Mouse (Mus musculus) heart, postnatal 14 days (tissue): Measurements from ENCODE around the gene Dynlt1b. TPM values are rescaled to one million over a fixed set of nuclear protein-coding genes. Genes with fewer than 3 reads are reported as not detected.
"Not testable (repeated sequence)": the region's sequence is repeated elsewhere in the genome, so short reads cannot be mapped to it uniquely, and the experiment has no call there.

Experiments used
- DNase-seq, 2 experiments: peaks; one replicate each; pipeline ENCODE4 v3.0.0; 2021 to 2022
- intact Hi-C: fragments of 180-260 bp; cut with DNase I; formaldehyde crosslinking; loops from one replicate; pipeline ENCODE4 v1.15.1; 2025
- long read RNA-seq, 2 experiments: library from polyadenylated mRNA; stranded (forward); transcript quantifications; one replicate each; pipeline ENCODE4 v2.0.0; 2021
- total RNA-seq, 2 experiments: library from RNA; stranded (reverse); gene quantifications; 2 replicates each; pipeline ENCODE4 v1.2.3; 2021

Gene Dynlt1b
- 10 to 100 TPM; 71.8 to 79.0 TPM for total RNA-seq
- long read RNA-seq, experiment 1, transcript Dynlt1b-201 (5 exons, 771 nt) = major isoform, 9 of 15 reads
- long read RNA-seq, experiment 1, partial matches to known transcripts = 5 of 15 reads
- long read RNA-seq, experiment 1, other reads (novel, unspliced or antisense) = 1 of 15 reads
- long read RNA-seq, experiment 2, transcript Dynlt1b-201 (5 exons, 771 nt) = major isoform, 12 of 21 reads
- long read RNA-seq, experiment 2, partial matches to known transcripts = 8 of 21 reads
- long read RNA-seq, experiment 2, other reads (novel, unspliced or antisense) = 1 of 21 reads

DNA sequence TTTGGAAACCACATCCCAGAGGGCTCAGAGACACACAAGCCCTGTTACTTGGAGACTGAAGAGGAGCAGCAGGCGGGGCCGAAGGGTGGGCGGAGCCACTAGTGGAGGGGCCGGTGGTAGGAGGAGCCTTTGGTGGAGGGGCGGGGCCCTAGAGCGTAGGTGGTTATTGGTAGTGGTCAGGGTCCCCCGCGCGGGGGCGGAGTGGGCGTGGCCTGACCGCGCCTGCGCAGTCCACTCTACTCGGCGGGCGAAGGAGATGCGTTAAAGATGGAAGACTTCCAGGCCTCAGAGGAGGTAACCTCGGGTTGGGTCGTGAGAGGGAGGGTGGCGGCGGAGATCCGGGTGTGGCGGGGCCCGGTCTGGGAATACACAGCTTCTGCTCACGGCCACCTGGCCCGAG lies at the start of gene Dynlt1b:
Gene Dynlt1b, plus strand, starts transcription at position 168 of the 400 bp plus-strand sequence.
- intact Hi-C loops = not testable (repeated sequence)
- peak; percentile 100 for DNase-seq

DNA sequence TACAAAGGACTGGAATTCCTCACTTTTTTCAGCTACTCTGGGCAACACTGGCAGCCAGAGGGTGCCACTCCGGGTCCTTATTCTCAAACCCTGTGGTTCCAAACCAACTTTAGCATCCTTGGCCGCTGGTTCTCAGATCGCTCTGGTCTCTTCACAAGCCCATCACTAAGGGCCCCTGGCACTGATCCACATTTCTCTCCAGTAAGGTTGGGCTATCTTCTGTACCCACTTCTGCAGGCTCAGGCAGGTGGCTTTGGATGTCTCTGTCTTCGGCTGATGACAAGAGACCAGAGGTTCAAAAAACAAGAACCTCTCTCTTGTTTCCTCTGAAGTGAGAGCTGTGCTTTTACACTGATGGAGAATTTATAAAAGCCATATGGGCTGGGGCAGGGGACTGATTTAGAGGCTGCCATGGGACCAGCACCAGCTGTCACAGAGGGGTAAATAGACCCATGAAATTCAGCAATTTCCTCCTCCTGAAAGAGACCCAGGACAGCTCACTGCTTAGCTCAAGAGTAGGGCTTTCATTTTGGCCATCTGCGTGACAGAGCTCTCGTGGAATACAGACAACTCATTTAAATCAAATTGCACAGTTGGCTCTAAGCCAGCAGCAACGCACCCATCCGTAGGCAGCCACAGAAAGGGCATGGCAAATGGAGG lies 49.6 kb upstream of the Dynlt1b start:
- DNase-seq, intact Hi-C loops: not testable (repeated sequence)

DNA sequence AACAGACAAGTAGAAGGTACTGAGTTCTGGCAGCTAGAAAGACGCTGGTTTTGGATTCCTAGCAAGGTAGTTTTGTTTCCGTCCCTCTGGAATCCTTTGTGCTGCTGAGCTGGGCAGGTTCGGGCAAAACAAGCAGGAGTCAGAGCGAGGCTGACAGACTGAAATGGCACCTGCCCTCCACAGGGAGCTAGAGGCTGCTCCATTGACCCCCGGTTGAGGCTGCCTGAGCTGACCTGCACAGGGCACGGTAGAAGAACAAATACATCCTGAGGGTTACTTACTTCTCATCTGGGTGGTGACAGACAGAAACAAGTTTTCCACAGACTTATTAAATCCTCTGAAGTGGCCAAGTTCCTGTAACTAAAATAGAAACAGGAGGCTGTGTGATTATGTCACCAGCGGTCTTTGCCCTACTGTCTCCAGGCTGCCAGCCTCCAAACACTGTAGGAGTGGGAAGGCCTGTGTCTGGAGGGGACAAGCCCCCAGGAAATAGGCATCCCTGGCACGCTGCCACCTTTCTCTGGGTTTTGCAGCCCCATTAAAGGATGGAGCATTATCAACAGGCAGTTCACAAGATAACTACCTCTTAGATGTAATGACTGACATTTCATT lies 48.7 kb upstream of the Dynlt1b start:
- intact Hi-C loops, DNase-seq: not testable (repeated sequence)

DNA sequence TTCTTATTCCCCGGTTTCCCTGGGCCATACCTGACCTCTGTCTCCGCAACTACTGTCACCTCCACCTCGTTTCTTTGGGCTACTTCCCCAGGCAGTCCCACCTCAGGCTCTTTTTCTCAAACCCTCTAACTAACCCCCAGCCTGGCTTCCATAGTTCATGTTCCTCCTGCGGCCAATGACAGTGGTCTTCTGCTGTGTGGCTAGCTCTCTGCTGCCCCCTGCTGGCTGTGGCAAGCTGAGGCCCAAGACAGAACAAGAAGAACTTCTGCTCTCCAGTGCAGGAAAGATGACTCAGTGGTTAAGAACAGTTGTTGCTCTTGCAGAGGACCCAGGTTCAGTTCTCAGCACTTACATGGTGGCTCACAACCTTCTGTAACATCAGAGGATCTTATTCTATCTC lies 43.0 kb upstream of the Dynlt1b start:
- intact Hi-C loops, DNase-seq: not testable (repeated sequence)

DNA sequence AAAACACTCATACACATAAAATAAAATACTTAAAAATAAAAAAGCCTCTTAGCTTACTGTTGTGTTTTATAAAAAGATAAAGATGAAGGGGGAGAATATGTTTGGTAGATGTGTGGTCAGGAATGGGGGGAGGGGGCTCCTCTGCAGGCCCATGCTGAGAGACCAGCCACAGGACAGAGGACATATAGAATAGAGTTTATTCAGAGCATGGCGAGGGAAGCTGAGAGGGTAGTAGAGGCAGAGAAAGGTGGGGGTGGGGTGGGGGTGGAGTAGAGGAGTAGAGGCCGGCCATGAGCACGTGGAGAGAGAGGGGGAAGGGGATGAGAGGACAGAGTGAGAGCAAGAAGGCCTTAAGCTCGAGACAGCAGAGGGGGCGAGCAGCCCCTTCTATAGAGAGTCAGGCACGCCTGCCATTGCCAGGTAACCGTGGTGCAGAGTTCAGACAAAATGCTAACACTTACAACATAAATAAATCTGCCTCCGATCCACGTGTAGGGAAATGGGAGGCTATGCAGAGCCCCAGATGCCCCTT lies 42.5 kb upstream of the Dynlt1b start:
- DNase-seq, intact Hi-C loops: not testable (repeated sequence)

DNA sequence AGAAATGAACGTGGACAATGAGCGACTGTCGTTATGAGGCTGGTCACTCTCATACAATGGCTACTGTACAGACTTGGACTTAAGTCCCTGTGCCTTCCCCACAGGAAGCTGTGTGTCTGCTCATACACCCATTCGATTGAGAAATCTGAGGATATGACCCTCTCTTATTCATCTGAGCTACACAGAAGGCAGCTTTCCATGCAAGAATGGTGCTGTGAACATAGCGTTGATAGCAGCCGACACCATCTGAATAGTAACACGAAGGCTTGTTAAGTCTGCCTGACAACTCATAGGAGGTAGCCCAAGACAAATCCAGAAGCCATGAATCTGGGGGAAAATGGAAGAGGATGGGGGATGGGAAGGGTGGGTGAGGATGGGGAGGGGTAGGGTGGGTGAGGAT lies 40.4 kb upstream of the Dynlt1b start:
- DNase-seq, intact Hi-C loops: not testable (repeated sequence)

DNA sequence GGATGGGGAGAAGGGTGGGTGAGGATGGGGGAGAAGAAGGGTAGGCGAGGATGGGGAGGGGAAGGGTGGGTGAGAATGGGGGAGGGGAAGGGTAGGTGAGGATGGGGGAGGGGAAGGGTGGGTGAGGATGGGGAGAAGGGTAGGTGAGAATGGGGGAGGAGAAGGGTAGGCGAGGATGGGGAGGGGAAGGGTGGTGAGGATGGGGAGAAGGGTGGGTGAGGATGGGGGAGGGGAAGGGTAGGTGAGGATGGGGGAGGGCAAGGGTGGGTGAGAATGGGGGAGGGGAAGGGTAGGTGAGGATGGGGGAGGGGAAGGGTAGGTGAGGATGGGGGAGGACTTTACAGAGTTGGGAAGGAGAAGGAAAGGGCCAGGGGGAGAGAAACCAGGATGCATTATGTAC lies 39.2 kb upstream of the Dynlt1b start:
- DNase-seq, intact Hi-C loops: not testable (repeated sequence)

DNA sequence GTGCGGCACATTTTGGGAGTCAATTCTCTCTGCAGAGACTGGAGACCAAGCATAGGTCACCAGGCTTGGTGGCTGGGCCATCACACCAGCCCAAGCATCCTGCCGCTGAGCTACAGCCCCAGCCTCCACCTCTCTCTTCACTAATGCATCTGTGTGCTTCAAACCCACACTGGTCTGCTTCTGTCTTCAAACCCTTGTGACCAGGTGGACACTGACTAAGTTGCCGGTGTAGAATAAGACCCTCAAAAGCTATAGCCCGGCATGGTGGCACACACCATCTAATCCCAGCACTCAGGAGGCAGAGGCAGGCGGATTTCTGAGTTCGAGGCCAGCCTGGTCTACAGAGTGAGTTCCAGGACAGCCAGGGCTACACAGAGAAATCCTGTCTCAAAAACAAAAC lies 38.2 kb upstream of the Dynlt1b start:
- intact Hi-C loops, DNase-seq: not testable (repeated sequence)

DNA sequence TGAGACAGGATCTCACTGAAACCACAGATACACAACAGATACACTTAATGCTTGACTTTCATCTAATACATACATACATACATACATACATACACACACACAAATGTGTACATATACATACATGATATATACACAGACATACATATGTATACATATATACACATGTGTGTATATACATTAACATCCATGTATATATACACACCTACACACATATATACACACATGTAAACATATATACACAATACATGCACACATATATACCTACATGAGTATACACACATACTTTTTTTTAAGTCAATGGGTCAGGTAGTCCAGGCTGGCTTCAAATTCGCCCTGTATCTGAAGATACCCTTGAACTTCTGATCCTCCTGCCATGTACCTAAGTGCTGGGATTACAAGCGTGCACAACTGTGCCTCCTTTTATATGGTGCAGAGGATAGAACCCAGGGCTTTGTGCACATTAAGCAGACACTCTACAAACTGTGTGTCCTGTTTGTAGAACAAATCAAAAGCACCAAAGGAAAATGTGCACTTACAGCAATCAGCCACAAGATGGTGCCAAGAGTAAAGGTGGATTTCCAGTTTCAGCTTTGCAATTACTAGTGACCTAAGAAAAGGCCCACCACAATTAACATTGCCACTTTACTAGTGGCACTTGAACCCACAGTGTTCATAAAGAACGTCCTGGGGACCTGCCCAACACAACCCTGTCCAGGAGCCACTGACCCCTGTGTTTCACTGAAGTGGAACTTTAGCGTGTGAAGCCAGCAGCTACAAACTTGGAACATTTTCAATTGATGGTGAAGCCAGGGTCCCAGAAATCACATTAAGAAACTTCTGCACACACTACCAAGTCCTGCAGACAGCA lies 37.2 kb upstream of the Dynlt1b start:
- intact Hi-C loops, DNase-seq: not testable (repeated sequence)

DNA sequence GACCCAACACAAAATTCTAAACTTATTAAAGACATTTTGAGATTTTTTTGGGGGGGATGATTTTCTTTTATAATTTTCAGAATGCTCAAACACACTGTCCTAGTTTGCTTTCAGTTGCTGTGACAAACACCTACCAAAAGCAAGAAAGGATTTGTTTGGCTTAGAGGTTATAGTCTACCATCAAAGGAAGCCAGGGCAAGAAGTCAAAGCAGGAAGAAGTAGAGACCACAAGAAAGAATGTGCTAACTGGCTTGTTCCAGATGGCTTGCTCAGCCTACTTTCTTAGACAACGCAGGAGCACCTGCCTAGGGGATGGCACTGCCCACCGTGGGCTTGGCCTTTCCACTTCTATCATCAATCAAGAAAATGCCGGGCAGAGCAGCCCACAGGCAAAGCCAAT lies 31.8 kb upstream of the Dynlt1b start:
- intact Hi-C loops, DNase-seq: not testable (repeated sequence)

DNA sequence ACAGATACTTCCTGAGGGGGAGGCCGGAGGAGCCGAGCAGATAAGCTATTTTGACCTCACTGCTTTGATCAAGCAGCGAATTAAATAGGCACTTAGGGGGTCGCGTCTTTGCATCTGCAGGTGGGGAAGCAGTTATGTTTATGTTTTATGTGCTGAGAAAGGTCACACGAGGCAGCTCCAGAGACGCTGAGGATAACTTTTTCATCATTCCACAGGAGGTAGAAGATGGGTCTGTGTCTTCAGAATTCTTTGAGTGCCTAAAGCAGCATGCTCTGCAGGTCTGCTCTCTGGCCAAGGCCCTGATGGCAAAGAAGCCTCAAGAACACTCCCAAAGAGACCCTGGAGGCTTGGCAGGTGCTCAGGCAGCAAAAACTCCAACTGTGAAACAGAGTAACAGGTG lies 31.1 kb upstream of the Dynlt1b start:
- intact Hi-C loops, DNase-seq: not testable (repeated sequence)

DNA sequence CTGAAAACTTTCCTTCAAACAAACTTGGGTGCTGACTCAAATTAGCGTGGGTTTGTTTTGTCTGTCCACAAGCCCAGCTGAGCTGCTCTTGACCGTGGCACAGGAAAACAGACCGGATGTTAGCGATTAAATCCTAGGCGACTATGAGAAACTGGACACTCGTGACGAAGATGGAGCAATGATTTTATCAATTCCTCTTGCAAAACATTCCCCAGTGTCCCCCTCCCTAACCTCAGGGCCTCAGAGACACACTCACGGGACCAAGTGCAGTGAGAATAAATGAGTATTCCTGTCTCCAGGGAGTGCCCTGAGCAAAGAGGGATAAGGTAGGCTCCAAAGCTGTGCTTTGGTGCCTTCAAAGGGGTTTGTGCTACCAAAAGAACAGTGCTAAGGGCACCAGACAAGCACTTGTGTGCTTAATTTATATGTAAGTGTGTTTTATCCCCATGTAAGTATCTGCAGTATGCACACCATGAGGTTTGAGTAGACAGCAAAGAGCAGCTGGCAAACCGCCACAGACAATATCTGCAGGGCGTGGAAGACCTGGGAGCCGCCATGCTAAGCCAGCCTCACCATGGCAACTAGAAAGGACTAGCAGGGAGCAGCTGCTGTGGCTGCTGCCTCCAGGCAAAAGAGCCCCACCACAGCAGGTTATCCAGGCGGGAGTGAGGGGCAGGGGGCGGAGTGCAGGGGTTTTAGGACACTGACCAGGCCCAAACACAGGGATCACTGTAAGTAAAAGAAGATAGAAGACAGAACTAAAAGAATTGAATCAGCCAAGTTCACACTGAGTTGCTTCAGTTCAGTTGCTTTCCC lies 30.4 kb upstream of the Dynlt1b start:
- intact Hi-C loops, DNase-seq: not testable (repeated sequence)

DNA sequence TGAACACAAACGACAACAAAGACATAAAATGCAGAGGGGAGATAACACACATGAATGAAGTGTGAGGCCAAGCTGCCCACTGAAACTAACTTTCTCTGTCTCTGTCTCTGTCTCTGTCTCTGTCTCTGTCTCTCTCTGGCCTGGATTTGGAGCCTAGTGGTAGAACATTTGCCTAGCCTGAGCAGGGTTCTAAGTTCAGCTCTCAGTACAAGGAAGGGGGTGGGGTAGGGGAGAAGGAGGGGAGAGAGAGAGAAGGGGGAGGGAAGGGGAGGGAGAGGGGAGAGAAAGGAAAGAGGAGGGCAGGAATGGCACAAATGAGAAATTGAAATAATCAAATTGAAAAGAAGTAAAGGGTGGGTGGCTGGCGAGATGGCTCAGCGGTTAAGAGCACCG lies 29.8 kb upstream of the Dynlt1b start:
- DNase-seq, intact Hi-C loops: not testable (repeated sequence)

DNA sequence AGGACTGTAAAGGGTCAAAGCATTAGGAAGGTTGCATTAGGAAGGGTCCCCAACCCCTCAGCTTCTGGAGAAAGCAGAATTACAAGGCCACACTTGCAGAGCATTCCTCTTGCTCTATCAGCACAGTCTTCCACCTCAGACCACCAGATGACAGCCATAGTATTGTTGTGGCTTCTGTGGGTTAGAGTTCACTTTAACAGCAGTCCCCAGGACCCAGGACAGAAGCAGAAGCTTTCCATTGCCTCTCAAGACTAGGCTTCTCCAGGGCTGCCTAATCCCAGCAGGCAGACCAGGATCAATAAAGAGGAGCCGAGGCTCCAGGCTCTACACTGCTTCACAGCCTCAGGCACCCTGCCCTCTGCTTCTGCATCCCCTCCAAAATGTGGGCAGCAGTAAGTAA lies 25.4 kb upstream of the Dynlt1b start:
- intact Hi-C loops, DNase-seq: not testable (repeated sequence)

DNA sequence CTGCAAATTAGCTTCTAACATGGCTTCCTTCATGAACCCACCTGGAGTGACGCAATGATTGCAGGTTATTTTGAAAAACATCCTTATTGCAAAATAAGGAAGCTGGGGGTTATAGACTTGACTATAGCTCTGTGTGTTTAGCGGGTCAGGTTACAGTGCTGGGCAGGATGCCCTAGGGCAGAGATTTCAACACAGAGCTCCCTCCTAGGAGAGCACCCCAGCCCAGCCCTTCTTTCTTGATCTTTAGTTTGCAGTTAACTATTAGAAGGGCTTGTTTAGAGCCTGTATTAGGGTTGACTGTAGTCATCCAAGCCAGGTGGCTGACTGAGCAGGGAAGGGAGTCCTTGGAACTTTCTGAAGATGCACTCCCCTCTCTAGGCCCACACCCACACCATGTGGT lies 22.9 kb upstream of the Dynlt1b start:
- DNase-seq, intact Hi-C loops: not testable (repeated sequence)

DNA sequence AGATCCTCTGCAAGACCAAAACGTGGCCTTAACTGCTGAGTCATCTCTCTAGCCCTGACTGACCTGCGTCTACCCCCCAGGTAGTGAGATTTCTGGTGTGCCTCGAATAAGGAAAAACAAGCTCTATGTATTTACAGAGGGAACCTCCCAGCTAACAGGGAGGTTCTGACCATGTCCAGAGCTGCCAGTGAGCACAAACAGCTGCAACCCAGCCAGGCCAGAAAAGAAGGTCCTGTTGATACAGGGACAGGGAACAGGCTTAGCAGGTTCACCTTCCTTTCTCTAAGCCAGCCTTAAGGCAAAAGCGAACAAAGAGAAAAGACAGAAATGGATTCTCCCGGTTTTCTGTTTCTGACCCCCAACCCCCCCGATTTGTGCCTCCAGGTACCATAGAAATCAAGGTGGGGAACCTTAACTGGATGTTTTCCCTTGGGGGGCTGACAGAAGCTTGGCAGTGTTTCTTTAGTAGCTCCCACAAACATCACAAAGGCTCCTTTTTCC lies 19.1 kb upstream of the Dynlt1b start:
- DNase-seq, intact Hi-C loops: not testable (repeated sequence)

DNA sequence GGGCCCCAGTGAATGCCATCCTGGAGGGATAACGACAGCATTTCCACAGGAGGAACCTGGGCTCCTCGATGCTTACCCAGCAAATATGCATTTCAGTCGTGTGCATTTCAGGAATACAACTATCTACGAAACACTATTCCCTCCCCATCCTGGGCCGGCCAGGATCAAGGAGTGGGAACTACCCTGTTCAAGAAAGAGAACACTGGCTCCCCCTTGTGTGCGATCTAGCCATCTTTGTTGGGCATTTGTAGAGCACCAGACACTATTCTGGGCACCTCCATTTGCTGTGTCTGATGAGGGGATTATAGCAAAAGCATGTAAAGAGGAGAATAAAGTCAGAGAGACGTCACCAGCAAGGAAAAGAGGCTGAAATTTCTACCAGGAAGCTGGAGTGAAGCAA lies 12.8 kb upstream of the Dynlt1b start:
- intact Hi-C loops, DNase-seq: not testable (repeated sequence)

DNA sequence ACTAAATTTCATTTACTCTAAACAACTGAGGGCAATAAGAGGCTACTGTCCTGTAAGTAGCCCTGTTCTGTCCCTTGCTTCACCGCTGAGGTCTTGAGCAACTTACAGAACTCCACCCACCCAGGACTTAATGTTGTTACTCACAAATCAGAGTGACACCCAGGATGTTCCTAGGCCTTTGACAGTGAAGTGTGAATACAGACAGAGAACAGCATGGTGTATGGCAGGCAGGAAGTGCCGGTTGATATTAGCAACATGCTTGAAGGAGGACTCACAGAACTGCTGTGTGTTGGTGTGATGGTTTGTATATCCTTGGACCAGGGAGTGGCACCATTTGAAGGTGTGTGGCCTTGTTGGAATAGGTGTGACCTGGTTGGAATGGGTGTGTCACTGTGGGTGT lies 9.4 kb upstream of the Dynlt1b start:
- DNase-seq, intact Hi-C loops: not testable (repeated sequence)
